ENCODE assay signal across 17 mouse cellular contexts in genomic region chr16:95141510-95142394, GRCm38 (mm10).
A peak's percentile ranks its signal among the peaks of the same experiment; 100 is the strongest.
DNase-seq lines count a peak whose midpoint lies in the region; ATAC-seq lines count a peak whose summit lies in the region.
"Had no signal": no experiment of that assay in that cellular context is flagged by ENCODE, and none has a peak within 500 bp of the region (broad histone marks: within the 10 kb centered on the region; RNA-seq: fewer than 3 reads in every experiment).

No protein-coding gene starts in this region.

- H3K36me3 ChIP-seq in forebrain, embryonic 12.5 days (replicated peaks), result no peaks in the 10 kb centered on the region
- no peaks in the 10 kb centered on the region for H3K36me3 ChIP-seq in forebrain, embryonic 10.5 days (replicated peaks)
- no peaks in the 10 kb centered on the region for H3K36me3 ChIP-seq in midbrain, embryonic 13.5 days
- H3K36me3 ChIP-seq in midbrain, embryonic 11.5 days (ENCODE audit: control insufficient read depth, insufficient read depth, low read length), result no peaks in the 10 kb centered on the region
- H3K36me3 ChIP-seq in midbrain, embryonic 15.5 days (replicated peaks), result no peaks in the 10 kb centered on the region
- H3K36me3 ChIP-seq: intestine, embryonic 15.5 days; liver, embryonic 12.5 days; lung, embryonic 15.5 days had no signal

- ATAC-seq in forebrain, embryonic 12.5 days (ENCODE audit: low FRiP score), result peak; percentile 61; the same call in 1 of the 2 replicates
- ATAC-seq in midbrain, embryonic 13.5 days, result peak; percentile 75
- no peak for ATAC-seq in midbrain, embryonic 11.5 days (ENCODE audit: low FRiP score)
- ATAC-seq in midbrain, embryonic 15.5 days (replicated peaks), result peak; percentile 73
- ATAC-seq in megakaryocyte progenitor cell, adult 5-6 weeks (replicated peaks; ENCODE audit: poor library complexity), result no peak
- ATAC-seq: intestine, embryonic 15.5 days; liver, embryonic 12.5 days had no signal

- no peaks in the 10 kb centered on the region for H3K9me3 ChIP-seq in forebrain, embryonic 12.5 days
- no peaks in the 10 kb centered on the region for H3K9me3 ChIP-seq in forebrain, embryonic 10.5 days
- no peaks in the 10 kb centered on the region for H3K9me3 ChIP-seq in midbrain, embryonic 13.5 days
- H3K9me3 ChIP-seq in midbrain, embryonic 11.5 days (ENCODE audit: control insufficient read depth, low read length), result no peaks in the 10 kb centered on the region
- no peaks in the 10 kb centered on the region for H3K9me3 ChIP-seq in midbrain, embryonic 15.5 days
- H3K9me3 ChIP-seq: intestine, embryonic 15.5 days; liver, embryonic 12.5 days; lung, embryonic 15.5 days had no signal

- 64% methylated on average over 8 of the region's 8 CpGs for WGBS in forebrain, embryonic 12.5 days
- 80% methylated on average over 8 of the region's 8 CpGs for WGBS in forebrain, embryonic 10.5 days
- 63% methylated on average over 8 of the region's 8 CpGs for WGBS in midbrain, embryonic 13.5 days
- WGBS in midbrain, embryonic 11.5 days, result 73% methylated on average over 8 of the region's 8 CpGs
- 52% methylated on average over 8 of the region's 8 CpGs for WGBS in midbrain, embryonic 15.5 days

- H3K4me2 ChIP-seq in forebrain, embryonic 12.5 days, result no peak overlapping the region
- H3K4me2 ChIP-seq in midbrain, embryonic 13.5 days (replicated peaks), result no peak overlapping the region
- no peak overlapping the region for H3K4me2 ChIP-seq in midbrain, embryonic 11.5 days
- H3K4me2 ChIP-seq in midbrain, embryonic 15.5 days, result no peak overlapping the region
- H3K4me2 ChIP-seq: intestine, embryonic 15.5 days; liver, embryonic 12.5 days; lung, embryonic 15.5 days had no signal

- H3K27ac ChIP-seq in forebrain, embryonic 12.5 days, result no peak overlapping the region
- H3K27ac ChIP-seq in forebrain, embryonic 10.5 days, result no peak overlapping the region
- peak overlapping the region; percentile 71 for H3K27ac ChIP-seq in midbrain, embryonic 13.5 days
- no peak overlapping the region for H3K27ac ChIP-seq in midbrain, embryonic 11.5 days (ENCODE audit: low read depth, low read length)
- peak overlapping the region; percentile 65 for H3K27ac ChIP-seq in midbrain, embryonic 15.5 days
- H3K27ac ChIP-seq: intestine, embryonic 15.5 days; liver, embryonic 12.5 days; lung, embryonic 15.5 days had no signal

- DNase-seq in forebrain, embryonic 10.5 days (ENCODE audit: extremely low spot score, low spot score), result no peak
- DNase-seq in midbrain, embryonic 11.5 days (ENCODE audit: low spot score, missing footprints), result no peak
- no peak for DNase-seq in ovary, postnatal 10 days (ENCODE audit: low spot score)
- no peak for DNase-seq in gastrocnemius, postnatal 4 days (ENCODE audit: low spot score in 2 of 2)
- DNase-seq: adrenal gland, postnatal 14 days; cerebellum, adult 9-11 months; heart, postnatal 10 days; right cerebral cortex, postnatal 4 days; thymus, adult 2 months had no signal

- H3K4me1 ChIP-seq in forebrain, embryonic 12.5 days, result peaks cover 9% of the 10 kb centered on the region; the same call in 1 of the 2 replicates
- 0 out of 2 replicates have a peak, but pooled peaks cover 6% of the 10 kb centered on the region for H3K4me1 ChIP-seq in forebrain, embryonic 10.5 days
- H3K4me1 ChIP-seq in midbrain, embryonic 13.5 days (replicated peaks), result peaks cover 16% of the 10 kb centered on the region
- no peaks in the 10 kb centered on the region for H3K4me1 ChIP-seq in midbrain, embryonic 11.5 days (ENCODE audit: control insufficient read depth, insufficient read depth, low read length)
- H3K4me1 ChIP-seq in midbrain, embryonic 15.5 days, result peaks cover 17% of the 10 kb centered on the region
- H3K4me1 ChIP-seq: intestine, embryonic 15.5 days; liver, embryonic 12.5 days; lung, embryonic 15.5 days had no signal

- no peaks in the 10 kb centered on the region for H3K27me3 ChIP-seq in forebrain, embryonic 12.5 days
- H3K27me3 ChIP-seq in forebrain, embryonic 10.5 days (ENCODE audit: poor library complexity, severe bottlenecking), result no peaks in the 10 kb centered on the region
- no peaks in the 10 kb centered on the region for H3K27me3 ChIP-seq in midbrain, embryonic 13.5 days
- no peaks in the 10 kb centered on the region for H3K27me3 ChIP-seq in midbrain, embryonic 11.5 days (ENCODE audit: control insufficient read depth, insufficient read depth, low read length)
- no peaks in the 10 kb centered on the region for H3K27me3 ChIP-seq in midbrain, embryonic 15.5 days (replicated peaks)
- H3K27me3 ChIP-seq: intestine, embryonic 15.5 days; liver, embryonic 12.5 days; lung, embryonic 15.5 days had no signal

- H3K4me3 ChIP-seq in forebrain, embryonic 12.5 days (replicated peaks), result no peak overlapping the region
- no peak overlapping the region for H3K4me3 ChIP-seq in forebrain, embryonic 10.5 days
- no peak overlapping the region for H3K4me3 ChIP-seq in midbrain, embryonic 13.5 days (replicated peaks)
- no peak overlapping the region for H3K4me3 ChIP-seq in midbrain, embryonic 11.5 days (ENCODE audit: low read depth, low read length)
- no peak overlapping the region for H3K4me3 ChIP-seq in midbrain, embryonic 15.5 days
- H3K4me3 ChIP-seq: intestine, embryonic 15.5 days; liver, embryonic 12.5 days; lung, embryonic 15.5 days; myocyte had no signal

- H3K9ac ChIP-seq in forebrain, embryonic 12.5 days, result no peak overlapping the region
- no peak overlapping the region for H3K9ac ChIP-seq in midbrain, embryonic 13.5 days (replicated peaks)
- no peak overlapping the region for H3K9ac ChIP-seq in midbrain, embryonic 11.5 days (ENCODE audit: low read length)
- peak overlapping the region; percentile 10; the same call in 1 of the 2 replicates for H3K9ac ChIP-seq in midbrain, embryonic 15.5 days
- H3K9ac ChIP-seq: intestine, embryonic 15.5 days; liver, embryonic 12.5 days; lung, embryonic 15.5 days had no signal

Comparison
In these comparisons a context has a peak if more than half of its experiments do, and no peak if none do; other contexts are left out.
1. ATAC-seq: peak in forebrain, embryonic 12.5 days (single experiment), midbrain, embryonic 13.5 days (single experiment) and midbrain, embryonic 15.5 days (single experiment); none in midbrain, embryonic 11.5 days (single experiment) and megakaryocyte progenitor cell, adult 5-6 weeks (single experiment).
2. H3K27ac ChIP-seq: peak in midbrain, embryonic 13.5 days (single experiment) and midbrain, embryonic 15.5 days (single experiment); none in forebrain, embryonic 12.5 days (single experiment), forebrain, embryonic 10.5 days (single experiment) and midbrain, embryonic 11.5 days (single experiment).